Mouse (Mus musculus): Measurements from ENCODE around the gene Gm10322. TPM values are rescaled to one million over a fixed set of nuclear protein-coding genes. Genes with fewer than 3 reads are reported as not detected.

Gm10322 gene
- polyA plus RNA-seq, 1 experiment, result 0.25 TPM

DNA sequence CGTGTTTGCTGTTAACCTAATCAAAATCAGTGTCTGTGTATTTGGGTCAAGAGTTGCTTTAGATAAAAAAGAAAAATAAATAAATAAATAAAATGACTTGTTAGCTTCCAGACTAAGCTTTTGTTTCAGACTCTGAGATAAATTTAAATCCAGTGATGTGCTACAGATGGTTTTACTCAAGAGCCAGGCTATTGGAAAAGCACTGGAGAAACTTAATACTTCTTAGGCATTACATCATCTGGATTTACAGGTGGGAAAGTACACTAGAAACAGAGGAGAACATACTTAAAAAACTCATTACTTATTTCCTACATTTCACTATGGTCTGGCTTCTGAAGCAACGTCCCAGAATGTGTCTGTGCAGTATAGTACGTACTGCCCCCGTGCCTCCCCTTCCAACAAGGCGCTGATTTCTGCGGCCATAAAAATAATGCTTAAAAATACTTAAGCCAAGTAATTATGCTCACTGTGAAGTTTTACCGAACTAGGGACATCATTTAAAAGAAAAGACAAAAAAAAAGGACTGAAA lies 21.8 kb downstream of the Gm10322 start:
- H3K79me2 ChIP-seq (ENCODE audit: control insufficient read depth, insufficient read depth), result no peaks in the 10 kb centered on the region
- TF ChIP-seq MYOG (IDR thresholded peaks at IDR 0.05; ENCODE audit: control insufficient read depth, extremely low read depth, insufficient read length) (no peak), MAX (IDR thresholded peaks at IDR 0.05) (no peak)
- H3ac ChIP-seq (ENCODE audit: control insufficient read depth, insufficient read length, low read depth), result no peak overlapping the region
- no peaks in the 10 kb centered on the region for H3K36me3 ChIP-seq (ENCODE audit: control insufficient read depth, insufficient read depth)
- no peaks in the 10 kb centered on the region for H3K79me3 ChIP-seq (ENCODE audit: low read depth)
- no peak overlapping the region for H3K4me3 ChIP-seq (ENCODE audit: insufficient read depth, poor library complexity, severe bottlenecking)
- H3K27me3 ChIP-seq (ENCODE audit: control insufficient read depth, insufficient read depth, insufficient read length), result no peaks in the 10 kb centered on the region

DNA sequence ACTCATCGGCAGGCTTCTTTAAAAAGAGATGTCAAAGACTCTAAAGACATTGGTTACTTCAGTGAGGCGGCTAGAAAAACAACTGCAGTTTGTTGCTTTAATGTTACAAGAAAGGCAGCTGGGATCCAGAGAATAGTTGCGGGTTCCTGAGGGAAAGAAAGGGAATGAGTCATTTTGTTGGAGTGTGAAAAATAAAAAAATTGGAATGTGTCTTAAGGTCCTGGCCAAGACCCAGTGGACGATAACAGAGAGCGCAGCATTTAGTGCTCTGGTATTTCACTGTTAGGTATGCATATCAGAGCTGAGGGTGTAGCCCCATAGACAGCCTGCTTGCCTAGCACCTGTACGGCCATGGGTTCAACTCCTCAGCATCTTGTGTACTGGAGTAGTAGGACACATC lies 22.7 kb downstream of the Gm10322 start:
- Histone ChIP-seq H3ac (ENCODE audit: control insufficient read depth, insufficient read length, low read depth) (no peak overlapping the region), H3K27me3 (ENCODE audit: control insufficient read depth, insufficient read depth, insufficient read length) (no peaks in the 10 kb centered on the region), H3K79me2 (ENCODE audit: control insufficient read depth, insufficient read depth) (no peaks in the 10 kb centered on the region), H3K4me3 (ENCODE audit: insufficient read depth, poor library complexity, severe bottlenecking) (no peak overlapping the region), H3K79me3 (ENCODE audit: low read depth) (no peaks in the 10 kb centered on the region), H3K36me3 (ENCODE audit: control insufficient read depth, insufficient read depth) (no peaks in the 10 kb centered on the region)
- no peak for TF ChIP-seq CEBPB (IDR thresholded peaks at IDR 0.05; ENCODE audit: low read depth)
- TF ChIP-seq MAX (IDR thresholded peaks at IDR 0.05), result no peak
- TF ChIP-seq FOSL1 (IDR thresholded peaks at IDR 0.05; ENCODE audit: insufficient read depth, low read length, poor library complexity, severe bottlenecking), result no peak
- TF ChIP-seq MYOD1 (IDR thresholded peaks at IDR 0.05; ENCODE audit: control insufficient read depth, insufficient read length, low read depth), result peak; percentile 29

DNA sequence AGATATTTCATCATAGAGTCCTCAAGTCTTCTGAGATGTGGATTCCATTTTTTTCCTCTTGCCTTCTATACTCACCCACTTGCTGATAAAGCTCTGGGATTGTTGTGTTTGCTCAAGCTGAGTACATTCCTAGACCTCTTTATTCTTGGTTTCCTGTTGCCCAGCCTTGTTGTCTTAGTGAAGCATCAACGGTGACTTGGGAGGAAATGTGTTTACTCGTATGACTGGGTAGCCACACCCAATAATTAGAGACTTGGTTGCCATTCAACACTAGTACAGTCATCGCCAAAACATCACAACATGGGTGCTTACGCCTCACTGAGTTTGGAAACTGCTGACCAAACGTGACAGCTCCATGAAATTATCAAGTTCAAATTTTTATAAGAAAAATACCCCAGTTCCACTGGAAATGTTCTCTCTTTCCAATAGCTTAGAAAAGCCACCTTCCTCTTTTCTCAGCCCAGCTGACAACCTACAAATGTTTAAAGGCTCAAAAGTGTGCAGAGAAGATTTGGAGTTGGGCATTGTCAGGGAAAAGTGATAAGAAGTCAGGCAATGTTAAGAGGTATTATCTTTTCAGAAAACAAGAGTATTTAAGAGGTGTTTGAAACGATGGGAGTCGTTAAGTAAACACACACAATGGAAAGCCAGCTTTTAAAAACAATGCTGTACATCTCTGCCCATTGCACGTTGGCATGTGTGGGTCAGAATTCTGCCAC lies 27.0 kb downstream of the Gm10322 start:
- Histone ChIP-seq H3K79me2 (ENCODE audit: control insufficient read depth, insufficient read depth) (no peaks in the 10 kb centered on the region), H3K36me3 (ENCODE audit: control insufficient read depth, insufficient read depth) (no peaks in the 10 kb centered on the region), H3K79me3 (ENCODE audit: low read depth) (no peaks in the 10 kb centered on the region), H3ac (ENCODE audit: control insufficient read depth, insufficient read length, low read depth) (peak overlapping the region; percentile 18), H3K4me3 (ENCODE audit: insufficient read depth, poor library complexity, severe bottlenecking) (no peak overlapping the region), H3K27me3 (ENCODE audit: control insufficient read depth, insufficient read depth, insufficient read length) (no peaks in the 10 kb centered on the region)
- TF ChIP-seq CEBPB (IDR thresholded peaks at IDR 0.05; ENCODE audit: low read depth) (peak; percentile 67), FOSL1 (IDR thresholded peaks at IDR 0.05; ENCODE audit: insufficient read depth, low read length, poor library complexity, severe bottlenecking) (peak; percentile 95), CTCF (IDR thresholded peaks at IDR 0.05; ENCODE audit: control insufficient read depth, insufficient read depth, insufficient read length) (no peak), USF1 (IDR thresholded peaks at IDR 0.05; ENCODE audit: low read depth) (no peak), MAX (IDR thresholded peaks at IDR 0.05) (peak; percentile 83), MYOG (IDR thresholded peaks at IDR 0.05; ENCODE audit: control insufficient read depth, extremely low read depth, insufficient read length) (no peak), MYOD1 (IDR thresholded peaks at IDR 0.05; ENCODE audit: control insufficient read depth, insufficient read length, low read depth) (no peak)

DNA sequence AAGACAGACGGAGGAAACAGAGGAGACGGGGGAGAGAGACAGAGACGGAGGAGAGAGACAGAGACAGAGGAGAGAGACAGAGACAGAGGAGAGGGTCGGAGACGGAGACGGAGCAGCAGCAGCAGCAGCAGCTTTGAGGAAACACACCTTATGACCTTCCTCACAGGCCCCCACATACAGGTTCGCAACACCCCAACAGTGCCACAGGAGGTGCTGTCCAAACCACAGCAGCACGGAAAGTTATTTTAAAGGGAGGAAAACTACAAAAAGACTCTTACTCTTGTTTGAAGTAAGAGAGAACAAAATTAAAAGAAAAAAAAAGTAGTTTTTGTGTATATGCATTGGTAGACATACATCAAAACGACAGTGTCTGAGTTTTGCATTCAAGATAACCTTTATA lies 27.8 kb downstream of the Gm10322 start:
- Histone ChIP-seq H3K27me3 (ENCODE audit: control insufficient read depth, insufficient read depth, insufficient read length) (no peaks in the 10 kb centered on the region), H3ac (ENCODE audit: control insufficient read depth, insufficient read length, low read depth) (no peak overlapping the region), H3K4me3 (ENCODE audit: insufficient read depth, poor library complexity, severe bottlenecking) (no peak overlapping the region), H3K79me2 (ENCODE audit: control insufficient read depth, insufficient read depth) (no peaks in the 10 kb centered on the region), H3K79me3 (ENCODE audit: low read depth) (no peaks in the 10 kb centered on the region), H3K36me3 (ENCODE audit: control insufficient read depth, insufficient read depth) (no peaks in the 10 kb centered on the region)
- no peak for TF ChIP-seq FOSL1 (IDR thresholded peaks at IDR 0.05; ENCODE audit: insufficient read depth, low read length, poor library complexity, severe bottlenecking)
- TF ChIP-seq USF1 (IDR thresholded peaks at IDR 0.05; ENCODE audit: low read depth), result no peak
- TF ChIP-seq CEBPB (IDR thresholded peaks at IDR 0.05; ENCODE audit: low read depth), result no peak
- no peak for TF ChIP-seq MAX (IDR thresholded peaks at IDR 0.05)
- TF ChIP-seq MYOD1 (IDR thresholded peaks at IDR 0.05; ENCODE audit: control insufficient read depth, insufficient read length, low read depth), result no peak
- no peak for TF ChIP-seq MYOG (IDR thresholded peaks at IDR 0.05; ENCODE audit: control insufficient read depth, extremely low read depth, insufficient read length)
- TF ChIP-seq CTCF (IDR thresholded peaks at IDR 0.05; ENCODE audit: control insufficient read depth, insufficient read depth, insufficient read length), result no peak

DNA sequence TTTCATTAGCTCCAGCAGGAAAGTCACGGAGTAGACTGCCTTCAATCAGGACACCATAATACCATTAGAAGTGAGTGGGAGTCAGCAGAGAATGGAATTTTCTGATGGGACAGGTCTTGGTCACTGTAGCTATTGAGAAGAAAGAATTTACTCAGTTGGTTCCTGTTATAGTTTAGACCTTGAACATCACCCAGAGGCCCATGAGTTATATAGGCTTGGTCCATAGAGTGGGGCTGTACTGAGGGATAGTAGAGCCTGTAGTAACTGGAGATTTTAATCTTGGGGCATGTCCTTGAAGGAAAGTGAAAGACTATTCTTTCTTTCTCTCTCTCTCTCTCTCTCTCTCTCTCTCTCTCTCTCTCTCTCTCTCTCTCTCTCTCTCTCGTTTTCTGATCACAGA lies 28.8 kb downstream of the Gm10322 start:
- Histone ChIP-seq H3K4me3 (ENCODE audit: insufficient read depth, poor library complexity, severe bottlenecking) (no peak overlapping the region), H3K36me3 (ENCODE audit: control insufficient read depth, insufficient read depth) (no peaks in the 10 kb centered on the region), H3ac (ENCODE audit: control insufficient read depth, insufficient read length, low read depth) (no peak overlapping the region), H3K27me3 (ENCODE audit: control insufficient read depth, insufficient read depth, insufficient read length) (no peaks in the 10 kb centered on the region), H3K79me3 (ENCODE audit: low read depth) (no peaks in the 10 kb centered on the region), H3K79me2 (ENCODE audit: control insufficient read depth, insufficient read depth) (no peaks in the 10 kb centered on the region)
- TF ChIP-seq USF1 (IDR thresholded peaks at IDR 0.05; ENCODE audit: low read depth), result no peak
- no peak for TF ChIP-seq FOSL1 (IDR thresholded peaks at IDR 0.05; ENCODE audit: insufficient read depth, low read length, poor library complexity, severe bottlenecking)
- no peak for TF ChIP-seq CTCF (IDR thresholded peaks at IDR 0.05; ENCODE audit: control insufficient read depth, insufficient read depth, insufficient read length)
- no peak for TF ChIP-seq MYOG (IDR thresholded peaks at IDR 0.05; ENCODE audit: control insufficient read depth, extremely low read depth, insufficient read length)
- no peak for TF ChIP-seq MAX (IDR thresholded peaks at IDR 0.05)
- no peak for TF ChIP-seq CEBPB (IDR thresholded peaks at IDR 0.05; ENCODE audit: low read depth)
- no peak for TF ChIP-seq MYOD1 (IDR thresholded peaks at IDR 0.05; ENCODE audit: control insufficient read depth, insufficient read length, low read depth)

DNA sequence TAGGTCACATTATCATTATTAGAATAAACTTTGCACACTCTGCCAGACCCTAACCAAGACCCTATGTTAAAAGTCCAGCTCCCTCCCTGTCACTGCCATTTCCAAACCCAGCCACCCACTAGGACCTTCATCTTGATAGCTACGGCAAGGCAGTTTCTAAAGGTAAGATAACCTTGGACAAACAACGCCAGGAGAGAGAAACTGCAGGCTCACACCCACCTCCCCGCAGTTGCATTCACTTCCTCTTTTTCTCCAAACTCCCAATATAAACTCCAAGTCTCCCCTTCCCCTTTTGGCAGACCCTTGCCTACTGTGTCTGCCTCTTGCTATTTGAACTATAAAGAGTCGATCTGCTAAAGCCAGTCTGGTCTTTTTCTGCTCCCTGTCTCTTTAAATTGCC lies 29.3 kb downstream of the Gm10322 start:
- Histone ChIP-seq H3K27me3 (ENCODE audit: control insufficient read depth, insufficient read depth, insufficient read length) (no peaks in the 10 kb centered on the region), H3ac (ENCODE audit: control insufficient read depth, insufficient read length, low read depth) (no peak overlapping the region), H3K79me3 (ENCODE audit: low read depth) (no peaks in the 10 kb centered on the region), H3K4me3 (ENCODE audit: insufficient read depth, poor library complexity, severe bottlenecking) (no peak overlapping the region), H3K79me2 (ENCODE audit: control insufficient read depth, insufficient read depth) (no peaks in the 10 kb centered on the region), H3K36me3 (ENCODE audit: control insufficient read depth, insufficient read depth) (no peaks in the 10 kb centered on the region)
- no peak for TF ChIP-seq MYOD1 (IDR thresholded peaks at IDR 0.05; ENCODE audit: control insufficient read depth, insufficient read length, low read depth)

Measured in C2C12 (cell line).